Mouse (Mus musculus) right cerebral cortex, adult 2 months (tissue): ENCODE results near the gene Olfr1350.
"Not testable (repeated sequence)": the region's sequence is repeated elsewhere in the genome, so short reads cannot be mapped to it uniquely, and the experiment has no call there.

Experiments used
- DNase-seq, 2 experiments: peaks; one replicate each; pipeline ENCODE4 v3.0.0; 2021 to 2022; ENCODE audit warnings: low spot score in 2 of 2

Olfr1350 gene

GRCm38 (mm10) chr7:6564541-6564940 lies at the start of gene Olfr1350:
TSS of gene Olfr1350 (plus strand) at chr7:6564841.
- DNase-seq = no peak

GRCm38 (mm10) chr7:6521666-6522065 lies 43.0 kb upstream of the Olfr1350 start:
- no peak for DNase-seq

- DNase-seq = no peak
These were observed 41.8 kb upstream of the Olfr1350 start, which contains the start of gene Olfr1349 for GRCm38 (mm10) chr7:6522850-6523249. TSS of gene Olfr1349 (minus strand) at chr7:6522950.

GRCm38 (mm10) chr7:6525001-6525400 lies 39.6 kb upstream of the Olfr1350 start:
- DNase-seq = no peak

GRCm38 (mm10) chr7:6526141-6526540 lies 38.5 kb upstream of the Olfr1350 start:
- DNase-seq = no peak

GRCm38 (mm10) chr7:6586096-6586759 lies 21.6 kb downstream of the Olfr1350 start:
- peak in 1 of 2 experiments; percentile 3 for DNase-seq

- not testable (repeated sequence) for DNase-seq
These were observed 24.1 kb downstream of the Olfr1350 start for GRCm38 (mm10) chr7:6588766-6589165.

- DNase-seq = no peak
These were observed 38.7 kb downstream of the Olfr1350 start for GRCm38 (mm10) chr7:6603331-6603730.
